Mouse (Mus musculus): ENCODE results near the gene Sestd1.

- TF ChIP-seq POLR2A (IDR thresholded peaks at IDR 0.05; ENCODE audit: borderline replicate concordance, insufficient read depth, low read length): no peak
- TF ChIP-seq CTCF (IDR thresholded peaks at IDR 0.05; ENCODE audit: borderline replicate concordance, insufficient read depth, low read depth, low read length): no peak
Observed at GRCm38 (mm10) chr2:77176413-77176812, 104.0 kb downstream of the Sestd1 start.
